Mouse (Mus musculus) MEL (cell line): ENCODE measurements at regions not wholly inside any gene's neighbourhood (a gene's known extent, or its start where the extent isn't known, plus 50 kb on each side); places are given as distances from the start of the nearest gene placed in this dataset.

Experiments used
- DNase-seq: peaks from one replicate; pipeline ENCODE4 v3.0.0; 2011; ENCODE audit warnings: low read depth, low spot score
- H3K27ac ChIP-seq: 2 replicates; pipeline ENCODE4 v1.5.1; 2012; ENCODE audit warnings: low read depth, mild to moderate bottlenecking, control low read depth, low read length, moderate library complexity; ENCODE audit not compliant: control insufficient read depth
- H3K27me3 ChIP-seq, 2 experiments: fragments of 150-350 bp in 1 of 2; sonication (generic) in 1 of 2; 2 replicates each; pipeline ENCODE4 v1.6.1; 2012; ENCODE audit warnings: low read length in 2 of 2, mild to moderate bottlenecking in 2 of 2, improper control_type of control experiment in 1 of 2, moderate library complexity in 1 of 2; ENCODE audit not compliant: insufficient read depth in 2 of 2, control insufficient read depth in 1 of 2
- H3K36me3 ChIP-seq, 2 experiments: 2 replicates each; pipeline ENCODE4 v1.6.1; 2012 to 2014; ENCODE audit warnings: low read length in 2 of 2, improper control_type of control experiment in 1 of 2, inconsistent platforms in 1 of 2, mild to moderate bottlenecking in 1 of 2; ENCODE audit not compliant: insufficient read depth in 2 of 2, control insufficient read depth in 1 of 2
- H3K4me1 ChIP-seq, 2 experiments: fragments of 150-350 bp in 1 of 2; sonication (generic) in 1 of 2; 2 replicates each; pipeline ENCODE4 v1.6.1; 2012; ENCODE audit warnings: low read length in 2 of 2, improper control_type of control experiment in 1 of 2, mild to moderate bottlenecking in 1 of 2; ENCODE audit not compliant: insufficient read depth in 2 of 2, control insufficient read depth in 1 of 2
- H3K4me3 ChIP-seq, 2 experiments: fragments of 150-350 bp in 1 of 2; sonication (generic) in 1 of 2; 2 replicates each; pipeline ENCODE4 v1.5.1; 2012; ENCODE audit warnings: low read depth in 2 of 2, low read length in 2 of 2, mild to moderate bottlenecking in 2 of 2, moderate library complexity in 2 of 2, control low read depth in 1 of 2, improper control_type of control experiment in 1 of 2; ENCODE audit not compliant: control insufficient read depth in 1 of 2, insufficient read depth in 1 of 2
- H3K79me2 ChIP-seq: 2 replicates; pipeline ENCODE4 v1.6.1; 2012; ENCODE audit warnings: mild to moderate bottlenecking, low read length, moderate library complexity; ENCODE audit not compliant: control insufficient read depth, poor library complexity, insufficient read depth
- H3K9ac ChIP-seq: 2 replicates; pipeline ENCODE4 v1.6.1; 2012; ENCODE audit warnings: low read depth, mild to moderate bottlenecking, control low read depth, low read length, moderate library complexity; ENCODE audit not compliant: control insufficient read depth, poor library complexity, severe bottlenecking
- H3K9me3 ChIP-seq: fragments of 150-350 bp; sonication (generic); replicated peaks from 2 replicates; pipeline ENCODE4 v1.6.1; 2012; ENCODE audit warnings: mild to moderate bottlenecking, low read length, improper control_type of control experiment, moderate library complexity; ENCODE audit not compliant: insufficient read depth
- CHD2 ChIP-seq: IDR thresholded peaks from 2 replicates; pipeline ENCODE4 v1.6.1; 2011; ENCODE audit warnings: low read length, improper control_type of control experiment
- GATA1 ChIP-seq: IDR thresholded peaks from 2 replicates; pipeline ENCODE4 v1.6.1; 2011; ENCODE audit warnings: low read depth, low read length, improper control_type of control experiment
- HCFC1 ChIP-seq: IDR thresholded peaks from 2 replicates; pipeline ENCODE4 v1.6.1; 2012; ENCODE audit warnings: low read depth, mild to moderate bottlenecking, inconsistent platforms, low read length, improper control_type of control experiment, moderate library complexity
- JUND ChIP-seq: IDR thresholded peaks from 2 replicates; pipeline ENCODE4 v1.6.1; 2011; ENCODE audit warnings: low read depth, mild to moderate bottlenecking, improper control_type of control experiment, low read length
- MAFK ChIP-seq: IDR thresholded peaks from 2 replicates; pipeline ENCODE4 v1.6.1; 2011; ENCODE audit warnings: low read depth, mild to moderate bottlenecking, low read length, improper control_type of control experiment, borderline replicate concordance
- MAZ ChIP-seq: IDR thresholded peaks from 2 replicates; pipeline ENCODE4 v1.6.1; 2012; ENCODE audit warnings: low read depth, mild to moderate bottlenecking, inconsistent platforms, low read length, improper control_type of control experiment
- MXI1 ChIP-seq: IDR thresholded peaks from 2 replicates; pipeline ENCODE4 v1.6.1; 2011; ENCODE audit warnings: mild to moderate bottlenecking, low read depth, low read length, improper control_type of control experiment
- POLR2AphosphoS2 ChIP-seq: IDR thresholded peaks from 2 replicates; pipeline ENCODE4 v1.6.1; 2011; ENCODE audit warnings: low read length, improper control_type of control experiment
- RAD21 ChIP-seq: IDR thresholded peaks from 2 replicates; pipeline ENCODE4 v1.6.1; 2011; ENCODE audit warnings: mild to moderate bottlenecking, low read depth, low read length, improper control_type of control experiment
- SMC3 ChIP-seq: IDR thresholded peaks from 2 replicates; pipeline ENCODE4 v1.6.1; 2011; ENCODE audit warnings: low read depth, low read length, improper control_type of control experiment
- TAL1 ChIP-seq: IDR thresholded peaks from 2 replicates; pipeline ENCODE4 v1.6.1; 2012; ENCODE audit warnings: mild to moderate bottlenecking, inconsistent platforms, low read length, moderate library complexity, mixed read lengths
- TCF12 ChIP-seq: IDR thresholded peaks from 2 replicates; pipeline ENCODE4 v1.6.1; 2014; ENCODE audit warnings: low read depth, mild to moderate bottlenecking, inconsistent platforms, low read length, improper control_type of control experiment, moderate library complexity
- USF1 ChIP-seq: IDR thresholded peaks from 2 replicates; pipeline ENCODE4 v1.6.1; 2014; ENCODE audit warnings: low read depth, mild to moderate bottlenecking, inconsistent platforms, low read length, improper control_type of control experiment, moderate library complexity
- USF2 ChIP-seq, 2 experiments: IDR thresholded peaks; 2 replicates each; pipeline ENCODE4 v1.6.1; 2011 to 2012; ENCODE audit warnings: improper control_type of control experiment in 2 of 2, low read length in 2 of 2, borderline replicate concordance in 1 of 2, inconsistent platforms in 1 of 2, low read depth in 1 of 2, mild to moderate bottlenecking in 1 of 2; ENCODE audit not compliant: insufficient read depth in 1 of 2
- ZC3H11A ChIP-seq: IDR thresholded peaks from 2 replicates; pipeline ENCODE4 v1.6.1; 2012; ENCODE audit warnings: low read depth, mild to moderate bottlenecking, inconsistent platforms, low read length, improper control_type of control experiment
- ZKSCAN1 ChIP-seq: IDR thresholded peaks from 2 replicates; pipeline ENCODE4 v1.6.1; 2012; ENCODE audit warnings: low read depth, mild to moderate bottlenecking, inconsistent platforms, low read length, improper control_type of control experiment, moderate library complexity
- ZNF384 ChIP-seq: IDR thresholded peaks from 2 replicates; pipeline ENCODE4 v1.6.1; 2012; ENCODE audit warnings: low read depth, mild to moderate bottlenecking, inconsistent platforms, low read length, improper control_type of control experiment

DNA sequence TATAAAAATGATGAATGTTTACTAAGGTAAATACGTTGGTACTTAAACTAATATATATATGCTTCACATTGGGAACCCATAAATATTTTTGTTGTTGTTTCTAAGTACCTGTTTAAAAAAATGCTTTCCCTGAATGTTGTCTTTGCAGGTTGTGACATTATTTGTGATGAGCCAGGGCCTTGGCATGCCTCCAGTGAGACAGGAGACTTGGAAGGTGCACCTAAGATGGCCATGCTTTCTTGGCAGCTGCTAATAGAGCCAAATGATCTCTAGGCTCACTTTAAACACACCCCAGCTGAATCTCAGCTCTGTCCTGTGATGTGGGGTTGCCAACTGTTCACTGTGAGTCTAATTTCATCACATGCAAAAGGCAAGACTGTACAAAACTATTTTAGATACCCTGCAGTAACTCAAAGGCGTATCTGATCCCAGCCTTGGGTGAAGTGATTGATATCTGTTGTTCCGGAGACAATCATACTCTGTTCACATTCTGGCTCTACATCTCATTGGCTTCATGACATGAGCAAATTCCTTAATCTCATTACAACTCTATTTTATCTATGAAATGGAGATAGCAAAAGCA lies 197.8 kb upstream of the P2ry1 start:
- Histone ChIP-seq H3K4me1 (no peaks in the 10 kb centered on the region; a peak in 1 of 4 replicates), H3K36me3 (no peaks in the 10 kb centered on the region)
- TF ChIP-seq HCFC1: no peak
- TF ChIP-seq MAZ: no peak
- no peak for TF ChIP-seq USF2 (IDR thresholded peaks at IDR 0.05; ENCODE audit: borderline replicate concordance in 1 of 2, insufficient read depth in 1 of 2, low read depth in 1 of 2, low read length in 2 of 2)
- TF ChIP-seq POLR2AphosphoS2: no peak
- no peak for TF ChIP-seq SMC3
- no peak for TF ChIP-seq TCF12
- TF ChIP-seq USF1: no peak
- TF ChIP-seq MAFK: no peak
- no peak for TF ChIP-seq MXI1
- no peak for TF ChIP-seq TAL1
- no peak for TF ChIP-seq JUND
- TF ChIP-seq, all 39 proteins: peak for 0
- no peak overlapping the region for H3K9ac ChIP-seq
- no peaks in the 10 kb centered on the region for H3K9me3 ChIP-seq
- H3K79me2 ChIP-seq: no peaks in the 10 kb centered on the region
- no peak overlapping the region for H3K27ac ChIP-seq
- no peak overlapping the region for H3K4me3 ChIP-seq
- no peaks in the 10 kb centered on the region for H3K27me3 ChIP-seq
- DNase-seq: no peak

DNA sequence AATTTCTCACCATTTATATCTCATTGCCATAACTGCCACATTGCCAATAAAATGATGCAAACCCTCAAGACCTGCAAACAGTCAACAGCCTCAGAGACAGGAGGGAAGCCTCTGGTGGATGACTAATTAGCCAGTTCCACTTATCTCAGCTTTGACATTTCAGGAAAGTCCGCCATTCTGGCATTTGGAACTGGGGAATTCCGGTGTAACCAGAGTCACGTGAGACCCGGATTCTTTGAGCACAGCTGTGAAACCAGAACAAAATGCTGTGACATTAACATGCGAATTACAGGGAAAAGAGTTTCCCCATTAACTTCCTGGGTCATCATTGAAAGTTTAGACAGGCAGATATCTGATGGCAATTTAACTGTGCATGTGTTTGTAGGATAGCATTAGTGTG lies 190.7 kb upstream of the P2ry1 start:
- Histone ChIP-seq H3K9me3 (no peaks in the 10 kb centered on the region), H3K4me1 (peaks cover 7 to 11% of the 10 kb centered on the region in 2 experiments; a peak in 3 of 4 replicates), H3K27ac (no peak overlapping the region), H3K9ac (no peak overlapping the region), H3K79me2 (no peaks in the 10 kb centered on the region), H3K36me3 (peaks cover 0 to 7% of the 10 kb centered on the region in 2 experiments; a peak in 2 of 4 replicates), H3K27me3 (no peaks in the 10 kb centered on the region), H3K4me3 (no peak overlapping the region)
- DNase-seq: no peak
- no peak for TF ChIP-seq CHD2
- TF ChIP-seq GATA1: no peak
- TF ChIP-seq RAD21: no peak
- TF ChIP-seq ZNF384: no peak
- TF ChIP-seq TAL1: no peak
- TF ChIP-seq ZC3H11A: no peak
- TF ChIP-seq ZKSCAN1: no peak
